ENCODE assay signal across 13 mouse cellular contexts in the genomic region with DNA sequence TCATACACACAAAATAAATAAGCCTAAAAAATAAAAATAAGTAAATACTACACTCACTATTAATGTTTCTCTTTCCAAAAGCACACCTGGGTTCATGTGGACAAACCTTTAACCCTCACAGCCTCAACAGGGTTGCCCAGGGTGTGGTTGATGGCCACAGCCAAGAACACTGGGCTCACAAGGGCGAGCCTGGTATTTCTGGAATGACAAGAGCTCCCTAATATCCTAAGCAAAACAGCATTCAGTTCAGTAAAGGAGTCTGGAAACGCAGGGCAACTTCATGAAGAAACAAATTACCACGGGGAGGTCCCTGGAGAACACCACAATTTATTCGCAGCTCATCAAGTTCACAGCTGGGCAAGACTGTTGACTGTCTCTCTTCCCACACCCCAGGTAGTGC.
"Had no signal": no experiment of that assay in that cellular context is flagged by ENCODE, and none has a peak within 500 bp of the region (broad histone marks: within the 10 kb centered on the region; RNA-seq: fewer than 3 reads in every experiment).

No protein-coding gene starts in this region.

- H3K9ac ChIP-seq: limb, embryonic 12.5 days; liver, embryonic 13.5 days; liver, postnatal 0 days; neural tube, embryonic 13.5 days; stomach, embryonic 15.5 days had no signal

- H3K9me3 ChIP-seq: limb, embryonic 12.5 days; liver, embryonic 13.5 days; neural tube, embryonic 13.5 days; stomach, embryonic 15.5 days had no signal

- H3K27ac ChIP-seq: limb, embryonic 12.5 days; liver, embryonic 13.5 days; neural tube, embryonic 13.5 days; stomach, embryonic 15.5 days had no signal

- H3K4me2 ChIP-seq: limb, embryonic 12.5 days; liver, embryonic 13.5 days; midbrain, embryonic 11.5 days; neural tube, embryonic 13.5 days; stomach, embryonic 15.5 days had no signal

- ATAC-seq: intestine, postnatal 0 days; liver, postnatal 0 days; midbrain, embryonic 16.5 days had no signal

- H3K27me3 ChIP-seq: limb, embryonic 12.5 days; liver, embryonic 13.5 days; neural tube, embryonic 13.5 days; stomach, embryonic 15.5 days had no signal

- H3K4me3 ChIP-seq: limb, embryonic 12.5 days; liver, embryonic 13.5 days; neural tube, embryonic 13.5 days; stomach, embryonic 15.5 days had no signal

- DNase-seq: kidney, adult 8-10 months; kidney, postnatal 25 days; liver; liver, embryonic 13.5 days; liver, postnatal 0 days; right cerebral cortex, postnatal 14 days; thymus, postnatal 4 days had no signal

- H3K4me1 ChIP-seq: limb, embryonic 12.5 days; liver, embryonic 13.5 days; neural tube, embryonic 13.5 days; stomach, embryonic 15.5 days had no signal
